Mouse (Mus musculus): Measurements from ENCODE around the gene Mapk1ip1l.

- no peak for TF ChIP-seq HCFC1 (IDR thresholded peaks at IDR 0.05; ENCODE audit: borderline replicate concordance, insufficient read depth, low read length)
- no peak for TF ChIP-seq MAFK (IDR thresholded peaks at IDR 0.05; ENCODE audit: insufficient read depth, low read depth, low read length)
Observed at GRCm38 (mm10) chr14:47294136-47294535, 3.9 kb upstream of the Mapk1ip1l start.
